Mouse (Mus musculus): Measurements from ENCODE around the gene Diablo. TPM values are rescaled to one million over a fixed set of nuclear protein-coding genes. Genes with fewer than 3 reads are reported as not detected.

The Diablo gene
- polyA plus RNA-seq, 1 experiment from 2014 or later: 104 TPM

GRCm38 (mm10) chr5:123528641-123529040 lies 4.7 kb upstream of the Diablo start:
- H3K36me3 ChIP-seq (ENCODE audit: control insufficient read depth, insufficient read depth, low read length): peaks cover 19% of the 10 kb centered on the region; the same call in 1 of the 2 replicates
- H3K4me1 ChIP-seq (replicated peaks; ENCODE audit: control insufficient read depth, insufficient read depth, low read length): peaks cover 4% of the 10 kb centered on the region
- no peaks in the 10 kb centered on the region for H3K9me3 ChIP-seq (ENCODE audit: control insufficient read depth, low read length)
- no peak overlapping the region for H3K9ac ChIP-seq (ENCODE audit: low read length)
- no peak for ATAC-seq (ENCODE audit: low read depth)
- no peaks in the 10 kb centered on the region for H3K27me3 ChIP-seq (ENCODE audit: control insufficient read depth, insufficient read depth, low read depth, low read length)
- 63% methylated on average over 7 of the region's 7 CpGs for WGBS
- no peak overlapping the region for H3K4me3 ChIP-seq (ENCODE audit: low read length)
- H3K4me2 ChIP-seq (ENCODE audit: low read depth, low read length): no peak overlapping the region
- H3K27ac ChIP-seq (ENCODE audit: low read length): no peak overlapping the region

- no peak overlapping the region for H3K9ac ChIP-seq (ENCODE audit: low read length)
- 90% methylated on average over 9 of the region's 9 CpGs for WGBS
These were observed 2.0 kb upstream of the Diablo start for GRCm38 (mm10) chr5:123525916-123526495.

GRCm38 (mm10) chr5:123525281-123525680 lies 1.3 kb upstream of the Diablo start, which contains the start of gene Gm49027:
Gene Gm49027, minus strand, starts transcription at chr5:123525488.
- Histone ChIP-seq H3K4me2 (ENCODE audit: low read depth, low read length) (peak within 1 kb of the TSS; percentile 62), H3K4me1 (replicated peaks; ENCODE audit: control insufficient read depth, insufficient read depth, low read length) (peaks cover 11% of the 10 kb centered on the region), H3K27me3 (ENCODE audit: control insufficient read depth, insufficient read depth, low read depth, low read length) (no peaks in the 10 kb centered on the region), H3K9me3 (ENCODE audit: control insufficient read depth, low read length) (no peaks in the 10 kb centered on the region), H3K9ac (ENCODE audit: low read length) (no peak within 1 kb of the TSS; the same call in 1 of the 2 replicates), H3K4me3 (ENCODE audit: low read length) (peak within 1 kb of the TSS; percentile 88), H3K27ac (ENCODE audit: low read length) (no peak within 1 kb of the TSS), H3K36me3 (ENCODE audit: control insufficient read depth, insufficient read depth, low read length) (peaks cover 5% of the 10 kb centered on the region; the same call in 1 of the 2 replicates)
- no peak for ATAC-seq (ENCODE audit: low read depth)
- 80% methylated on average over 7 of the region's 7 CpGs for WGBS

More at GRCm38 (mm10) chr5:123525916-123526495, 2.0 kb upstream of the Diablo start:
- H3K27ac ChIP-seq (ENCODE audit: low read length): no peak overlapping the region
- no peak overlapping the region for H3K4me3 ChIP-seq (ENCODE audit: low read length)
- H3K4me1 ChIP-seq (replicated peaks; ENCODE audit: control insufficient read depth, insufficient read depth, low read length): peaks cover 11% of the 10 kb centered on the region
- no peaks in the 10 kb centered on the region for H3K9me3 ChIP-seq (ENCODE audit: control insufficient read depth, low read length)
- H3K4me2 ChIP-seq (ENCODE audit: low read depth, low read length): no peak overlapping the region
- peaks cover 5% of the 10 kb centered on the region; the same call in 1 of the 2 replicates for H3K36me3 ChIP-seq (ENCODE audit: control insufficient read depth, insufficient read depth, low read length)
- H3K27me3 ChIP-seq (ENCODE audit: control insufficient read depth, insufficient read depth, low read depth, low read length): no peaks in the 10 kb centered on the region
- ATAC-seq (ENCODE audit: low read depth): no peak

GRCm38 (mm10) chr5:123524393-123524750 lies 396 bp upstream of the Diablo start:
- Histone ChIP-seq H3K4me2 (ENCODE audit: low read depth, low read length) (peak overlapping the region; percentile 62), H3K4me3 (ENCODE audit: low read length) (peak overlapping the region; percentile 88), H3K27me3 (ENCODE audit: control insufficient read depth, insufficient read depth, low read depth, low read length) (no peaks in the 10 kb centered on the region), H3K27ac (ENCODE audit: low read length) (no peak overlapping the region), H3K9me3 (ENCODE audit: control insufficient read depth, low read length) (no peaks in the 10 kb centered on the region), H3K36me3 (ENCODE audit: control insufficient read depth, insufficient read depth, low read length) (peaks cover 5% of the 10 kb centered on the region; the same call in 1 of the 2 replicates), H3K4me1 (replicated peaks; ENCODE audit: control insufficient read depth, insufficient read depth, low read length) (peaks cover 11% of the 10 kb centered on the region), H3K9ac (ENCODE audit: low read length) (no peak overlapping the region; the same call in 1 of the 2 replicates)
- WGBS: 0% methylated on average over 22 of the region's 27 CpGs
- peak; percentile 97 for ATAC-seq (ENCODE audit: low read depth)

- no peaks in the 10 kb centered on the region for H3K9me3 ChIP-seq (ENCODE audit: control insufficient read depth, low read length)
- no peak overlapping the region for H3K9ac ChIP-seq (ENCODE audit: low read length)
- no peak overlapping the region for H3K4me2 ChIP-seq (ENCODE audit: low read depth, low read length)
- no peaks in the 10 kb centered on the region for H3K27me3 ChIP-seq (ENCODE audit: control insufficient read depth, insufficient read depth, low read depth, low read length)
- 69% methylated on average over 1 of the region's 1 CpGs for WGBS
- ATAC-seq (ENCODE audit: low read depth): no peak
- H3K4me3 ChIP-seq (ENCODE audit: low read length): no peak overlapping the region
- H3K4me1 ChIP-seq (replicated peaks; ENCODE audit: control insufficient read depth, insufficient read depth, low read length): peaks cover 11% of the 10 kb centered on the region
- H3K36me3 ChIP-seq (ENCODE audit: control insufficient read depth, insufficient read depth, low read length): peaks cover 5% of the 10 kb centered on the region; the same call in 1 of the 2 replicates
- H3K27ac ChIP-seq (ENCODE audit: low read length): no peak overlapping the region
These were observed 1.8 kb downstream of the Diablo start for GRCm38 (mm10) chr5:123522166-123522565.

GRCm38 (mm10) chr5:123521621-123522020 lies 2.4 kb downstream of the Diablo start:
- H3K27me3 ChIP-seq (ENCODE audit: control insufficient read depth, insufficient read depth, low read depth, low read length): no peaks in the 10 kb centered on the region
- H3K4me2 ChIP-seq (ENCODE audit: low read depth, low read length): no peak overlapping the region
- H3K4me1 ChIP-seq (replicated peaks; ENCODE audit: control insufficient read depth, insufficient read depth, low read length): peaks cover 11% of the 10 kb centered on the region
- WGBS: 74% methylated on average over 1 of the region's 1 CpGs
- no peaks in the 10 kb centered on the region for H3K9me3 ChIP-seq (ENCODE audit: control insufficient read depth, low read length)
- ATAC-seq (ENCODE audit: low read depth): no peak
- no peak overlapping the region for H3K4me3 ChIP-seq (ENCODE audit: low read length)
- H3K36me3 ChIP-seq (ENCODE audit: control insufficient read depth, insufficient read depth, low read length): peaks cover 9% of the 10 kb centered on the region; the same call in 1 of the 2 replicates
- H3K9ac ChIP-seq (ENCODE audit: low read length): no peak overlapping the region
- H3K27ac ChIP-seq (ENCODE audit: low read length): no peak overlapping the region

- Histone ChIP-seq H3K9me3 (ENCODE audit: control insufficient read depth, low read length) (no peaks in the 10 kb centered on the region), H3K9ac (ENCODE audit: low read length) (no peak overlapping the region), H3K27me3 (ENCODE audit: control insufficient read depth, insufficient read depth, low read depth, low read length) (no peaks in the 10 kb centered on the region), H3K27ac (ENCODE audit: low read length) (no peak overlapping the region), H3K4me3 (ENCODE audit: low read length) (no peak overlapping the region), H3K36me3 (ENCODE audit: control insufficient read depth, insufficient read depth, low read length) (peaks cover 11% of the 10 kb centered on the region; the same call in 1 of the 2 replicates), H3K4me2 (ENCODE audit: low read depth, low read length) (no peak overlapping the region), H3K4me1 (replicated peaks; ENCODE audit: control insufficient read depth, insufficient read depth, low read length) (peaks cover 11% of the 10 kb centered on the region)
- no peak for ATAC-seq (ENCODE audit: low read depth)
- WGBS: 86% methylated on average over 9 of the region's 9 CpGs
These were observed 3.3 kb downstream of the Diablo start for GRCm38 (mm10) chr5:123520666-123521065.

GRCm38 (mm10) chr5:123514871-123515270 lies 9.1 kb downstream of the Diablo start:
- no peaks in the 10 kb centered on the region for H3K27me3 ChIP-seq (ENCODE audit: control insufficient read depth, insufficient read depth, low read depth, low read length)
- no peak for ATAC-seq (ENCODE audit: low read depth)
- no peak overlapping the region for H3K4me2 ChIP-seq (ENCODE audit: low read depth, low read length)
- H3K36me3 ChIP-seq (ENCODE audit: control insufficient read depth, insufficient read depth, low read length): peaks cover 11% of the 10 kb centered on the region
- no peak overlapping the region for H3K4me3 ChIP-seq (ENCODE audit: low read length)
- 80% methylated on average over 5 of the region's 5 CpGs for WGBS
- no peaks in the 10 kb centered on the region for H3K9me3 ChIP-seq (ENCODE audit: control insufficient read depth, low read length)
- H3K9ac ChIP-seq (ENCODE audit: low read length): no peak overlapping the region
- H3K27ac ChIP-seq (ENCODE audit: low read length): no peak overlapping the region
- H3K4me1 ChIP-seq (replicated peaks; ENCODE audit: control insufficient read depth, insufficient read depth, low read length): no peaks in the 10 kb centered on the region

GRCm38 (mm10) chr5:123512102-123512501 lies 11.9 kb downstream of the Diablo start:
- H3K9me3 ChIP-seq (ENCODE audit: control insufficient read depth, low read length): no peaks in the 10 kb centered on the region
- 61% methylated on average over 3 of the region's 3 CpGs for WGBS
- 0 out of 2 replicates have a peak, but pooled peaks cover 5% of the 10 kb centered on the region for H3K4me1 ChIP-seq (replicated peaks; ENCODE audit: control insufficient read depth, insufficient read depth, low read length)
- no peak overlapping the region for H3K4me3 ChIP-seq (ENCODE audit: low read length)
- H3K4me2 ChIP-seq (ENCODE audit: low read depth, low read length): no peak overlapping the region
- ATAC-seq (ENCODE audit: low read depth): no peak
- peaks cover 5% of the 10 kb centered on the region for H3K36me3 ChIP-seq (ENCODE audit: control insufficient read depth, insufficient read depth, low read length)
- H3K9ac ChIP-seq (ENCODE audit: low read length): no peak overlapping the region
- H3K27me3 ChIP-seq (ENCODE audit: control insufficient read depth, insufficient read depth, low read depth, low read length): peaks cover 7% of the 10 kb centered on the region
- H3K27ac ChIP-seq (ENCODE audit: low read length): no peak overlapping the region

Data from lung, embryonic 16.5 days (tissue).